Mouse (Mus musculus) heart, postnatal 0 days (tissue): ENCODE data around the gene Gm13030.

Experiments used
- CTCF ChIP-seq: IDR thresholded peaks from 2 replicates; pipeline ENCODE4 v1.5.1; 2016; ENCODE audit warnings: antibody characterized with exemption, control low read depth, low read depth
- EP300 ChIP-seq: IDR thresholded peaks from 2 replicates; pipeline ENCODE4 v1.6.1; 2016; ENCODE audit warnings: antibody characterized with exemption, low read depth

- no peak for TF ChIP-seq CTCF
- TF ChIP-seq EP300, result no peak
Observed at GRCm38 (mm10) chr4:138917282-138917681, 43.5 kb upstream of the Gm13030 start.
